Mouse (Mus musculus): ENCODE measurements at regions not wholly inside any gene's neighbourhood (a gene's known extent, or its start where the extent isn't known, plus 50 kb on each side); places are given as distances from the start of the nearest gene placed in this dataset.
A peak's percentile ranks its signal among the peaks of the same experiment; 100 is the strongest.

GRCm38 (mm10) chrX:68146165-68146564, 224.9 kb upstream of the 4933436I01Rik start:
- peak in 1 of 2 experiments; percentile 0 for DNase-seq (ENCODE audit: low spot score in 2 of 2)
